Mouse (Mus musculus) 416B (cell line): ENCODE measurements around the gene Atxn2.
"Not testable (repeated sequence)": the region's sequence is repeated elsewhere in the genome, so short reads cannot be mapped to it uniquely, and the experiment has no call there.

ENCODE experiments used
- DNase-seq: peaks from one replicate; pipeline ENCODE4 v3.0.0; 2011; ENCODE audit warnings: low read depth

Atxn2 gene

GRCm38 (mm10) chr5:121711174-121711927, at the start of gene Atxn2:
Gene Atxn2 (plus strand): TSS chr5:121711337.
- DNase-seq, result peak; percentile 86

- no peak for DNase-seq
Observed at GRCm38 (mm10) chr5:121661494-121661893, 49.6 kb upstream of the Atxn2 start.

DNA sequence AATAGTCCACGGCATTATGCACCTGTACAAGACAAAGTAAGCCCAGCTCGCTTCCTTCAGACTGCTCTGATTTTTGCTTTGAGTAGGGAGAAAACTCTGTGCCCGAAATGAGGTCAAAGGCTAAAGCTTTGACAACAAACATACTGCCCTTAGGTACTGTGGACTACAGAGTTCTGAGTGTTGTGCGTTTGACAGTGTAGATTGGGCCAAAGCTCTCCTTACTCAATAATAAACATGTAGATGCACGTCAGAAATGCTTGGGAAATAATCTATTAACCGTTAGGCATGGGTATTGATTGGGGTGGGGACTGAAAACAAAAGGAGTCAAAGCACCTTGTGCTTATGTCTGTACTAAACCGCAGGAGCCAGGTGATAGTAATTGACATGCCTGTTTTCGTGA, 47.7 kb upstream of the Atxn2 start:
- no peak for DNase-seq

DNA sequence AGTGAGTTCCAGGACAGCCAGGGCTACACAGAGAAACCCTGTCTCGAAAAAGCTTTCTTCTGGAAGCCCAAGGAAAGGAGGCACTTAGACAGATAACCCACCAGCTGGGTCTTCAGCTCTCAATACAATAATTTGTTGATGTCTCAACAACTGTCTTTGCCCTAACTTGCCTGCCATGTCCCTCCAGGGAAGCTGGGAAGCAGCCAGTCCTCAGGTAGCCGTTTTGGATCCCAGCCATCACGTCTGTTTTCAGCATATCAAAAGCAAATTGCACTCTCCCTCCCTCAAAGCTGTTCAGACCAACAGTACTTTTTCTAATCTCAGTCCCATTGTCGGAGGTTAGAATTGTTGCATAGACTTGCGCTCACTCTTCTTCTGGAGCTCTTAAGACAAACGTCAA, 47.1 kb upstream of the Atxn2 start:
- no peak for DNase-seq

- DNase-seq, result no peak
Observed at GRCm38 (mm10) chr5:121664971-121665370, 46.2 kb upstream of the Atxn2 start.

DNA sequence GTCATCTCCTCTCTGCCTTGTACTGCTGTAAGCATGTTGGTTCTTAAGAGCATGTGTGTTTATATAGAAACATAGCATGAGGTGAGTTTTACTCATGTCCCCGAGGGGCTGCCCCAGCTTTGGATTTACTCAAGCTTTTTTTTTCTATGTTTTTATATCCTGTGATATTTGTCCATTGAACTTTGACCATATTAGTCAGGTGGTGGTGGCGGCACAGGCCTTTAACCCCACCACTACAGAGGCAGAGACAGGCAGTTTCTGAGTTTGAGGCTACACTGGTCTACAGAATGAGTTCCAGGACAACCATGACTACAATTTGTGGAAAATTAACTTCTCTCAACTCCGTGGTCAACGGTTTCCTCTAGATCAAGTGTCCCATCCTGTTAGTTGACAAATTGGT, 44.1 kb upstream of the Atxn2 start:
- no peak for DNase-seq

DNA sequence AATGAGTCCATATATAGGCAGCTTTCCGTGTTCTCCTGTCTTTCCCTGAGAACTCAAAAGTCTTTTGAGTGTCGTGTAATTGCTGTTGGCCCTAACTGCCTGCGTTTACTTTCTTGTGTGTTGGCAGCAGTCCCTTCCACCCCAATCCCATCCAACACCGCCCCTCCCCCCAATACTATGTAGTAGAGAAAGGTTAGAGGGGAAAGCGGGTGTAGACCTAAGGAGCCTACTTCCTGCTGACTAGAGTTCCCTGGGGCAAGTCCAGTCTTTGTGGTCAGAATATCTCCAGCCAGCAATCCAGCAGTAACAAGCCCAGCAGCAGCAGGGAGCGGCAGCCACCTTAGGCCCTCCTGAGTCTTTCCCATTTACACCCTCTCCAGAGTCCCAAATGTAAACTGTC, 42.7 kb upstream of the Atxn2 start:
- DNase-seq, result no peak

GRCm38 (mm10) chr5:121670412-121670811, 40.7 kb upstream of the Atxn2 start:
- DNase-seq, result peak; percentile 53

- no peak for DNase-seq
Observed at GRCm38 (mm10) chr5:121682250-121682649, 28.9 kb upstream of the Atxn2 start.

- DNase-seq, result no peak
Observed at GRCm38 (mm10) chr5:121685495-121685894, 25.6 kb upstream of the Atxn2 start.

- DNase-seq, result no peak
Observed at GRCm38 (mm10) chr5:121686113-121686898, 24.8 kb upstream of the Atxn2 start.

- no peak for DNase-seq
Observed at GRCm38 (mm10) chr5:121690482-121691211, 20.5 kb upstream of the Atxn2 start.

DNA sequence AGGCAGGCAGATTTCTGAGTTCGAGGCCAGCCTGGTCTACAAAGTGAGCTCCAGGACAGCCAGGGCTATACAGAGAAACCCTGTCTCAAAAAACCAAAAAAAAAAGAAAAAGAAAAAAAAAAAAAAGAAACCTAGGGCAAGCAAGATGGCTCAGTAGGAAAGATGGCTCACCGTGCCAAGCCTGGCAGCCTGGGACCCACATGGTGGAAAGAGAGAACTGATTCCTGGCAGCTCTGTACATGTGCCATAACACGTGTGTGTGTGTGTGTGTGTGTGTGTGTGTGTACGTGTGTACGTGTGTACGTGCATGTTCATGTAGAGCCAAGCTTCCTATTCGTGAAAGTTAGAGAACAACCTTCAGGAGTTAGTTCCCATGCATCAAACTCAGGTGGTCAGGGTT, 19.7 kb upstream of the Atxn2 start:
- DNase-seq, result not testable (repeated sequence)

- DNase-seq, result no peak
Observed at GRCm38 (mm10) chr5:121692897-121693296, 18.2 kb upstream of the Atxn2 start.

- DNase-seq, result no peak
Observed at GRCm38 (mm10) chr5:121696761-121697160, 14.4 kb upstream of the Atxn2 start.

DNA sequence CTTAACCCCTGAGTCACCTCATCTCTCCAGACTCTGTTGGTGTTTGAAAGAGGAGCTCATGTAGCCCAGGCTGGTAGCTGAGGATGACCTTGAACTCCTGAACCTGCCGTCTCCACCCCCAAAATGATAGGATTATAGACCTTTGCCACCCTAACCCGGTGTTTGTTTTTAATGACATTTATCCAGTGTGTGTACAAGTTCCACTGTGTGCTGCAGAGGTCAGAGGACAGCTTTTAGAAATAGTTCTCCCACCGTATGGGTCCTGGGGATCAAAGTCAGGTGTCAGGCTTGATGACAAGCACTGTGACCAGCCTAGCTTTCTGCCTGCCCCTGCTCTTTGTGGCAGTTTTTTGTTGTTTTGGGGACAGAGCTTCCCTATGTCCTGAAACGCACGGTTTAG, 11.2 kb upstream of the Atxn2 start:
- DNase-seq, result no peak

GRCm38 (mm10) chr5:121700496-121700895, 10.6 kb upstream of the Atxn2 start:
- DNase-seq, result no peak

DNA sequence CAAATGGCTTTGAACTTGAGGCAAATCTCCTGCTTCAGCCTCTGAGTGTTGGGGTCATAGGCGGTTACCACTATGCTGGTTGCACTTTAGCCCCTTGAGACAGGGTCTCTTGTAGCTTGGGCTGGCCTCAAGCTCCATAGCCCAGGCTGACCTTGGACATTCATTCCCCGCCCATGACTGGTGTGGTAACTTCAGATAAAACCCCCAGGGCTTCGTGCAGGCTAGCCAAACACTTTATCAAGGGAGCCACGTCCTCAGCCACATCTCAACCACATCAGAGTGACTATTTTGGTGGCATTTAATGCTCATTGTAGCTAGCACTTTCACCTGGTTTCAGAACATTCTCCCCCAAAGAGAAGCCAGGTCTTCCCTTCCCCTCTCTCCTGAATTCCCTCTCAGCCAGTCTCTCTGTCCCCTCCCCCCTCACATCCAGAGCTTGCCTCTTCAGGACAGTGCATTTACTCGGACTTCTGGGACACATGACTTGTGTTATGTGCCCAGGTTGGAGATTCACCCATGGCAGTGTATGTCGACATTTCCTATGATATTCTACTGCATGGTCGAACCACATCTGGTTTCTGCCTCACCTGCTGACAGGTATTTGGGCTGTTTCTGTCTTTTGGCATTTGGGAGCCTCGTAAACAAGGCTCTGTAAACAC, 9.9 kb upstream of the Atxn2 start:
- peak; percentile 45 for DNase-seq

DNA sequence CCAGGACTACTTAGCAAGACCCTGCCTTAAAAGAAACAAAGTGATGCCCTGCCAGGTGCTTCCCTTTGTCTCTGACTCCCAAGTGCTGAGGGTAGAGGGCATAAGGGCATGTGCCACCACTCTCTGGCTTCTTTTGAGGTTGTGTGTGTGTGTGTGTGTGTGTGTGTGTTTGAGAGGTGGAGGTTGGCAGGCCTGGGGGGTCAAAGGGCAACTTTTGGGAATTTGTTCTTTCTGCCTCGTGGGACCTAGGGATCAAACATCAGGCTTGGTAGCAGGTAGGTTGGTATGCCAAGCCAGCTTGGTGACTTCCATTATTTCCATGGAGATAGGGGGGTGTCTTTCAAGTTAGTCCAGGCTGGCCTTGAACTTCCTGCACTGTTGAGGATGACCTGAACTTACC, 7.8 kb upstream of the Atxn2 start:
- DNase-seq, result no peak

DNA sequence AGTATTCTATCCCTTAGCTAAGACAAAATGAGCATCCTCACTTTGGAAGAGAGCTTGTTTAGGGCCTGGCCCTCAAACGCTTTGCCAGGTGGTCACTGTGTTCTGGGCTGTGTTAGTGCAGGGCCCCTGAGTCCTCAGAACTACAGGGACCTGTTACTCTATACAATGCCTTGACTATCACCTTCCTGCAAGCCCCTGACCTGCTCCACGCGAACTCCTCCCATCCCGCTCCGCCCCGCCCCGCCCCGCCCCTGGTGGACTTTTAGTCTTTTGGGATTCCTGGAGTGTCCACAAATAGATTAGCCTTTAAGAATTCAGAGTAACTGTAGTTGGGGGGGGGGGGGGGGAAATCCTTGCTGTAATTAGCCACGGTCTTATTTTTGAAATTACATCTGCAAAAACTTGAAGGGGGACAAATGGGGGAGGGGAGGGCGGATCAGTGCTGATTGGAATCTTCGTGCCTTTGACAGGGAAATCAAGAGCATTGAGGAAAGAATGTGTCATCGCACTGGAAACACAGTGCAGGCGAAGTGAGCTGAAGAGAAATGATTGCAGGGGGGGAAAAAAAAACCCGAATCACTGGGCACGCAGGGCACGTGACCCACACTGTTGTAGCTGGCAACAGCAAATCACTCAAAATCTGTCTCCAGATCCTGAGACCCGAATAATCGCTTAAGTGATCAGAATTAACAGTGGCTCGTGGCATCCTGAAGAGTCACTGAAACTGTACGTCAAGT, 6.5 kb upstream of the Atxn2 start:
- peak; percentile 63 for DNase-seq

GRCm38 (mm10) chr5:121710402-121710801, 735 bp upstream of the Atxn2 start:
- DNase-seq, result no peak

DNA sequence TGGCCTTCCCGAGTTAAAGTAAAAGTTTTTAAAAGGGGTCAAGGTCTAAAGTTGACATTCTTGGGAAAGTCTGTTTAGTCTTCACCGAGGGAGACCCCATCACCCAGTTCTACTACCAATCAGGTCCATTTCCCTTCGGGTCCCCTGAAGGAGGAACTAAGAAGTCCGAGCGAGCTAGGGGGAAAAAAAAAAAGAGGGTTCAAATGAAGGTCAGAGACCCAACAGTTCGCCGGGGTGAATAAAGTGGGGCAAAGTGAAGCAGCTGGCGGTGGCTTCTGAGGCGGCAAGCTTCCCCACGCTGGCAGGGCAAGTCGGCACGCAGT, 325 bp upstream of the Atxn2 start:
- no peak for DNase-seq
